Mouse (Mus musculus): ENCODE data around the gene Sfxn4. TPM values are rescaled to one million over a fixed set of nuclear protein-coding genes. Genes with fewer than 3 reads are reported as not detected.
A peak's percentile ranks its signal among the peaks of the same experiment; 100 is the strongest.

Gene Sfxn4
- polyA plus RNA-seq (2012; fragmentation: generic; extraction: Trizol) = 2.7 TPM

- no peaks in the 10 kb centered on the region for H3K27me3 ChIP-seq (ENCODE audit: control insufficient read depth, insufficient read depth, insufficient read length)
- no peak for TF ChIP-seq CEBPB (IDR thresholded peaks at IDR 0.05; ENCODE audit: insufficient read depth, poor library complexity, severe bottlenecking)
- peak; percentile 58 for TF ChIP-seq POLR2A (IDR thresholded peaks at IDR 0.05; ENCODE audit: insufficient read length, low read depth)
- peak; percentile 10 for TF ChIP-seq REST (IDR thresholded peaks at IDR 0.05; ENCODE audit: insufficient read depth, insufficient read length)
- H3K79me2 ChIP-seq (ENCODE audit: control insufficient read depth, insufficient read depth) = no peaks in the 10 kb centered on the region
- H3ac ChIP-seq (ENCODE audit: control insufficient read depth, insufficient read length) = peak within 1 kb of the TSS; percentile 44
- H3K4me2 ChIP-seq (ENCODE audit: low read depth) = peak within 1 kb of the TSS; percentile 75
- peaks cover 16% of the 10 kb centered on the region for H3K36me3 ChIP-seq (ENCODE audit: control insufficient read depth, insufficient read depth)
- H3K4me3 ChIP-seq = peak within 1 kb of the TSS; percentile 26
These were observed at the start of gene Sfxn4 for GRCm38 (mm10) chr19:60860868-60861700. Gene Sfxn4, minus strand, starts transcription at chr19:60861479.

DNA sequence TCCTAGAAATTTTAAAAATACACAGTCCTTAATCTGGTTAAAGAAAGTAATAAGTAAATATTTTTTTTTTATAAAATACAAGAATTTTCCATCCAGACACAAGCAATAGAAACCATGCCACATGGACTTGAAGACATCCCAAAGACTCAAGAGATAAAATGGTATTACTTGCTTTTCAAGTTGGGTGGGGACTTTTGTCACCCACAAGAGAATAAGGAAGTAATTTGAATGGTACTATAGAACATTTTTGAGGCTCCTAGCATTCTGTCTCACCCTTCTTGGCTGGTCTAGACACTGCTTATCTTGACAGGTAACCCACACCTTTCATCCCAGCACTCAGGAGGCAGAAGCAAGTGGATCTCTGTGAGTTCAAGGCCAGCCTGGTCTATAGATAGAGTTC lies 49.0 kb upstream of the Sfxn4 start:
- Histone ChIP-seq H3K4me2 (ENCODE audit: low read depth) (no peak overlapping the region), H3K79me2 (ENCODE audit: control insufficient read depth, insufficient read depth) (no peaks in the 10 kb centered on the region), H3ac (ENCODE audit: control insufficient read depth, insufficient read length) (no peak overlapping the region), H3K36me3 (ENCODE audit: control insufficient read depth, insufficient read depth) (no peaks in the 10 kb centered on the region), H3K4me3 (no peak overlapping the region), H3K27me3 (ENCODE audit: control insufficient read depth, insufficient read depth, insufficient read length) (no peaks in the 10 kb centered on the region)
- no peak for TF ChIP-seq CEBPB (IDR thresholded peaks at IDR 0.05; ENCODE audit: insufficient read depth, poor library complexity, severe bottlenecking)
- TF ChIP-seq MAX (IDR thresholded peaks at IDR 0.05; ENCODE audit: low read depth) = no peak
- no peak for TF ChIP-seq USF1 (IDR thresholded peaks at IDR 0.05; ENCODE audit: low read depth)
- TF ChIP-seq POLR2AphosphoS2 (IDR thresholded peaks at IDR 0.05; ENCODE audit: insufficient read length, low read depth) = no peak
- TF ChIP-seq TCF3 (IDR thresholded peaks at IDR 0.05; ENCODE audit: insufficient read length, low read depth) = no peak
- no peak for TF ChIP-seq MYOD1 (IDR thresholded peaks at IDR 0.05; ENCODE audit: control insufficient read depth in 1 of 3, insufficient read length in 2 of 3, low read depth in 2 of 3)
- TF ChIP-seq SRF (IDR thresholded peaks at IDR 0.05; ENCODE audit: control insufficient read depth, insufficient read length, low read depth) = no peak
- no peak for TF ChIP-seq MYOG (IDR thresholded peaks at IDR 0.05; ENCODE audit: control insufficient read depth in 1 of 3, insufficient read depth in 1 of 3, insufficient read length in 2 of 3, low read depth in 2 of 3)
- no peak for TF ChIP-seq E2F4 (IDR thresholded peaks at IDR 0.05; ENCODE audit: insufficient read depth)

DNA sequence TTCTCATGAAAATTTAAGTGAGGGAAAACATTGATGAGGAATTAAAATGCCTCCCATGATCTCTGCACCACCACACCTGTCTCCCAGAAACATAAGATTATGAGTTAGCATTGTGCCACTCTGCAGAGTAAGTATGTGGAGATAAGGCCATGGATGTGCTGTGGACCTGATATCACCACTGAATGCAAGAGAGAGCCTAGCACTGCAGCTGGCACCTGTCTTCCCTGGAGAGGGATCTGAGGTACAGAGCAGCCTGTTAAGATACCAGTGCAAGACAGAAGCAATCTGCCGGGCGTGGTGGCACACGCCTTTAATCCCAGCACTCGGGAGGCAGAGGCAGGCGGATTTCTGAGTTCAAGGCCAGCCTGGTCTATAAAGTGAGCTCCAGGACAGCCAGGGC lies 44.2 kb upstream of the Sfxn4 start:
- Histone ChIP-seq H3K27me3 (ENCODE audit: control insufficient read depth, insufficient read depth, insufficient read length) (no peaks in the 10 kb centered on the region), H3K79me2 (ENCODE audit: control insufficient read depth, insufficient read depth) (no peaks in the 10 kb centered on the region), H3K36me3 (ENCODE audit: control insufficient read depth, insufficient read depth) (no peaks in the 10 kb centered on the region), H3K4me2 (ENCODE audit: low read depth) (no peak overlapping the region), H3K4me3 (no peak overlapping the region), H3ac (ENCODE audit: control insufficient read depth, insufficient read length) (no peak overlapping the region)
- TF ChIP-seq TCF3 (IDR thresholded peaks at IDR 0.05; ENCODE audit: insufficient read length, low read depth) (no peak), SRF (IDR thresholded peaks at IDR 0.05; ENCODE audit: control insufficient read depth, insufficient read length, low read depth) (no peak), MYOD1 (IDR thresholded peaks at IDR 0.05; ENCODE audit: control insufficient read depth in 1 of 3, insufficient read length in 2 of 3, low read depth in 2 of 3) (no peak), MYOG (IDR thresholded peaks at IDR 0.05; ENCODE audit: control insufficient read depth in 1 of 3, insufficient read depth in 1 of 3, insufficient read length in 2 of 3, low read depth in 2 of 3) (no peak), CEBPB (IDR thresholded peaks at IDR 0.05; ENCODE audit: insufficient read depth, poor library complexity, severe bottlenecking) (no peak), REST (IDR thresholded peaks at IDR 0.05; ENCODE audit: insufficient read depth, insufficient read length) (no peak), POLR2AphosphoS2 (IDR thresholded peaks at IDR 0.05; ENCODE audit: insufficient read length, low read depth) (no peak), MAX (IDR thresholded peaks at IDR 0.05; ENCODE audit: low read depth) (no peak), USF1 (IDR thresholded peaks at IDR 0.05; ENCODE audit: low read depth) (no peak), E2F4 (IDR thresholded peaks at IDR 0.05; ENCODE audit: insufficient read depth) (no peak)

GRCm38 (mm10) chr19:60903971-60904370 lies 42.7 kb upstream of the Sfxn4 start:
- no peaks in the 10 kb centered on the region for H3K27me3 ChIP-seq (ENCODE audit: control insufficient read depth, insufficient read depth, insufficient read length)
- H3K4me3 ChIP-seq = no peak overlapping the region
- TF ChIP-seq MAX (IDR thresholded peaks at IDR 0.05; ENCODE audit: low read depth) (no peak), POLR2A (IDR thresholded peaks at IDR 0.05; ENCODE audit: insufficient read length, low read depth) (no peak), MYOG (IDR thresholded peaks at IDR 0.05; ENCODE audit: control insufficient read depth in 1 of 3, insufficient read depth in 1 of 3, insufficient read length in 2 of 3, low read depth in 2 of 3) (no peak), TCF3 (IDR thresholded peaks at IDR 0.05; ENCODE audit: insufficient read length, low read depth) (no peak), REST (IDR thresholded peaks at IDR 0.05; ENCODE audit: insufficient read depth, insufficient read length) (no peak), USF1 (IDR thresholded peaks at IDR 0.05; ENCODE audit: low read depth) (no peak), SRF (IDR thresholded peaks at IDR 0.05; ENCODE audit: control insufficient read depth, insufficient read length, low read depth) (no peak), CEBPB (IDR thresholded peaks at IDR 0.05; ENCODE audit: insufficient read depth, poor library complexity, severe bottlenecking) (no peak), E2F4 (IDR thresholded peaks at IDR 0.05; ENCODE audit: insufficient read depth) (no peak), TCF12 (IDR thresholded peaks at IDR 0.05; ENCODE audit: insufficient read depth, poor library complexity, severe bottlenecking) (no peak), POLR2AphosphoS2 (IDR thresholded peaks at IDR 0.05; ENCODE audit: insufficient read length, low read depth) (no peak), MYOD1 (IDR thresholded peaks at IDR 0.05; ENCODE audit: control insufficient read depth in 1 of 3, insufficient read length in 2 of 3, low read depth in 2 of 3) (no peak)
- no peaks in the 10 kb centered on the region for H3K79me2 ChIP-seq (ENCODE audit: control insufficient read depth, insufficient read depth)
- H3K4me2 ChIP-seq (ENCODE audit: low read depth) = no peak overlapping the region
- no peaks in the 10 kb centered on the region for H3K36me3 ChIP-seq (ENCODE audit: control insufficient read depth, insufficient read depth)
- no peak overlapping the region for H3ac ChIP-seq (ENCODE audit: control insufficient read depth, insufficient read length)

DNA sequence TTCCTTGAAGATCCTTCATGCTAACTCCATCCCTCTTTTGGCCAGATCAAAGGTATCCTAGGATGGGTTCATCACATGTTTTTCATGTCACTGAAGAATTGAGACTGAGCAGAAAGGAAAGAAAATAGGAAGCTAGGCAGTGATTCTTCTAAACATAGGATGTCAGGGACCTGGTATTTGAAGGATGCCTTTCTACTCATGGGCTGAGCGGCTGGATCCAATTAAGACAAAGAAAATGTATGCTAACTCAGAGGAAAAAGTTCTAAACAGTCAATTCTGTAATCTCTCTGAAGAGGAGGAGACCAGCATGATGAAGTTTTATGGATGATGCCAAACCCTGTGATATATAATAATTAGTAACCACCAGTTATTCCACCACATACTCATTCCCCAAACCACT lies 41.9 kb upstream of the Sfxn4 start:
- Histone ChIP-seq H3K4me2 (ENCODE audit: low read depth) (no peak overlapping the region), H3K4me3 (no peak overlapping the region), H3ac (ENCODE audit: control insufficient read depth, insufficient read length) (no peak overlapping the region), H3K27me3 (ENCODE audit: control insufficient read depth, insufficient read depth, insufficient read length) (no peaks in the 10 kb centered on the region), H3K79me2 (ENCODE audit: control insufficient read depth, insufficient read depth) (no peaks in the 10 kb centered on the region), H3K36me3 (ENCODE audit: control insufficient read depth, insufficient read depth) (no peaks in the 10 kb centered on the region)
- no peak for TF ChIP-seq E2F4 (IDR thresholded peaks at IDR 0.05; ENCODE audit: insufficient read depth)
- no peak for TF ChIP-seq TCF3 (IDR thresholded peaks at IDR 0.05; ENCODE audit: insufficient read length, low read depth)
- TF ChIP-seq POLR2AphosphoS2 (IDR thresholded peaks at IDR 0.05; ENCODE audit: insufficient read length, low read depth) = no peak
- TF ChIP-seq MYOD1 (IDR thresholded peaks at IDR 0.05; ENCODE audit: control insufficient read depth in 1 of 3, insufficient read length in 2 of 3, low read depth in 2 of 3) = no peak
- no peak for TF ChIP-seq SRF (IDR thresholded peaks at IDR 0.05; ENCODE audit: control insufficient read depth, insufficient read length, low read depth)
- no peak for TF ChIP-seq MYOG (IDR thresholded peaks at IDR 0.05; ENCODE audit: control insufficient read depth in 1 of 3, insufficient read depth in 1 of 3, insufficient read length in 2 of 3, low read depth in 2 of 3)
- no peak for TF ChIP-seq USF1 (IDR thresholded peaks at IDR 0.05; ENCODE audit: low read depth)
- no peak for TF ChIP-seq CEBPB (IDR thresholded peaks at IDR 0.05; ENCODE audit: insufficient read depth, poor library complexity, severe bottlenecking)
- TF ChIP-seq TCF12 (IDR thresholded peaks at IDR 0.05; ENCODE audit: insufficient read depth, poor library complexity, severe bottlenecking) = no peak
- TF ChIP-seq MAX (IDR thresholded peaks at IDR 0.05; ENCODE audit: low read depth) = no peak
- TF ChIP-seq REST (IDR thresholded peaks at IDR 0.05; ENCODE audit: insufficient read depth, insufficient read length) = no peak
- TF ChIP-seq POLR2A (IDR thresholded peaks at IDR 0.05; ENCODE audit: insufficient read length, low read depth) = no peak
